ENCODE assay signal across 11 mouse cellular contexts in the genomic region with DNA sequence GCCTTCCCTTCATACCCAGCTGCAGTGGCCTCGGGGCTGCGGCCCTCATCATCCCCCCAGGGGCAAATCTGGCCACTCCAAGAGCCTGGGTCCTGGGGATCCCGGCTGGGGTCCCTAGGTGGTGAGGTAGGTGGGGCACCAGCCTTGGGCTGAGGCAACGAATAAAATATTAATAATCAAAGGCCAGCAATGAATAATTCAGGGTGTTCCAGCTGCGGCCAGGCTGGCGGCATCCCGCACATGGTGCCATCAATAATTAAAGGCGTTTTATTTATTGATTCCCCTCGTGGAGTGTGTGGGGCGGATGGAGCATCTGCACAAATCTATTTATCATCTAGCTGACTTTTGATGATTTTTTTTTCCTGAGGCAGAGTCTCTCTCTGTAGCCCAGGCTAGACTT. TPM values are rescaled to one million over a fixed set of nuclear protein-coding genes. Genes with fewer than 3 reads are reported as not detected.
DNase-seq lines count a peak whose midpoint lies in the region; ATAC-seq lines count a peak whose summit lies in the region.
"Had no signal": no experiment of that assay in that cellular context is flagged by ENCODE, and none has a peak within 500 bp of the region (broad histone marks: within the 10 kb centered on the region; RNA-seq: fewer than 3 reads in every experiment).

No protein-coding gene starts in this region.

- peak overlapping the region; percentile 96 for H3K27ac ChIP-seq in kidney, embryonic 15.5 days
- H3K27ac ChIP-seq in embryonic facial prominence, embryonic 14.5 days (replicated peaks; ENCODE audit: low read depth, low read length) = peak overlapping the region; percentile 82
- peak overlapping the region; percentile 92 for H3K27ac ChIP-seq in hindbrain, embryonic 13.5 days
- H3K27ac ChIP-seq in midbrain, embryonic 15.5 days = peak overlapping the region; percentile 74
- H3K27ac ChIP-seq: liver, embryonic 14.5 days had no signal

- no peak overlapping the region for H3K4me3 ChIP-seq in kidney, embryonic 15.5 days (replicated peaks)
- H3K4me3 ChIP-seq in embryonic facial prominence, embryonic 14.5 days (ENCODE audit: low read depth, low read length) = no peak overlapping the region
- no peak overlapping the region for H3K4me3 ChIP-seq in hindbrain, embryonic 13.5 days
- no peak overlapping the region for H3K4me3 ChIP-seq in midbrain, embryonic 15.5 days

- peaks cover 71% of the 10 kb centered on the region for H3K36me3 ChIP-seq in kidney, embryonic 15.5 days
- peaks cover 85% of the 10 kb centered on the region for H3K36me3 ChIP-seq in embryonic facial prominence, embryonic 14.5 days (ENCODE audit: control insufficient read depth, insufficient read depth, low read length)
- H3K36me3 ChIP-seq in hindbrain, embryonic 13.5 days = peaks cover 64% of the 10 kb centered on the region
- H3K36me3 ChIP-seq in midbrain, embryonic 15.5 days (replicated peaks) = peaks cover 9% of the 10 kb centered on the region; the same call in 1 of the 2 replicates

- no peak for ATAC-seq in kidney, embryonic 15.5 days (replicated peaks; ENCODE audit: low FRiP score)
- no peak for ATAC-seq in embryonic facial prominence, embryonic 14.5 days (ENCODE audit: low read depth)
- no peak for ATAC-seq in hindbrain, embryonic 13.5 days (ENCODE audit: low FRiP score)
- no peak; the same call in 1 of the 2 replicates for ATAC-seq in midbrain, embryonic 15.5 days (replicated peaks)

- H3K27me3 ChIP-seq in kidney, embryonic 15.5 days = no peaks in the 10 kb centered on the region
- no peaks in the 10 kb centered on the region for H3K27me3 ChIP-seq in embryonic facial prominence, embryonic 14.5 days (replicated peaks; ENCODE audit: control insufficient read depth, insufficient read depth, low read length)
- H3K27me3 ChIP-seq in hindbrain, embryonic 13.5 days = peaks cover 39% of the 10 kb centered on the region
- H3K27me3 ChIP-seq in midbrain, embryonic 15.5 days (replicated peaks) = peaks cover 16% of the 10 kb centered on the region

- 68% methylated on average over 10 of the region's 10 CpGs for WGBS in kidney, embryonic 15.5 days
- 67% methylated on average over 10 of the region's 10 CpGs for WGBS in embryonic facial prominence, embryonic 14.5 days
- WGBS in hindbrain, embryonic 13.5 days = 34% methylated on average over 10 of the region's 10 CpGs
- WGBS in midbrain, embryonic 15.5 days = 38% methylated on average over 10 of the region's 10 CpGs

- no peak overlapping the region; the same call in 1 of the 2 replicates for H3K9ac ChIP-seq in kidney, embryonic 15.5 days
- H3K9ac ChIP-seq in embryonic facial prominence, embryonic 14.5 days (ENCODE audit: low read depth, low read length) = peak overlapping the region; percentile 47; the same call in 1 of the 2 replicates
- no peak overlapping the region for H3K9ac ChIP-seq in hindbrain, embryonic 13.5 days
- H3K9ac ChIP-seq in midbrain, embryonic 15.5 days = no peak overlapping the region
- H3K9ac ChIP-seq: liver, embryonic 14.5 days had no signal

- peaks cover 81% of the 10 kb centered on the region for H3K4me1 ChIP-seq in kidney, embryonic 15.5 days
- peaks cover 42% of the 10 kb centered on the region for H3K4me1 ChIP-seq in embryonic facial prominence, embryonic 14.5 days (ENCODE audit: control insufficient read depth, insufficient read depth, low read length)
- peaks cover 79% of the 10 kb centered on the region for H3K4me1 ChIP-seq in hindbrain, embryonic 13.5 days (replicated peaks)
- H3K4me1 ChIP-seq in midbrain, embryonic 15.5 days = peaks cover 48% of the 10 kb centered on the region

- H3K9me3 ChIP-seq in kidney, embryonic 15.5 days (replicated peaks) = no peaks in the 10 kb centered on the region
- H3K9me3 ChIP-seq in embryonic facial prominence, embryonic 14.5 days (ENCODE audit: control insufficient read depth, low read length) = no peaks in the 10 kb centered on the region
- H3K9me3 ChIP-seq in hindbrain, embryonic 13.5 days = no peaks in the 10 kb centered on the region
- no peaks in the 10 kb centered on the region for H3K9me3 ChIP-seq in midbrain, embryonic 15.5 days

- H3K4me2 ChIP-seq in kidney, embryonic 15.5 days = no peak overlapping the region
- H3K4me2 ChIP-seq in embryonic facial prominence, embryonic 14.5 days (ENCODE audit: low read depth, low read length) = no peak overlapping the region
- H3K4me2 ChIP-seq in hindbrain, embryonic 13.5 days = no peak overlapping the region
- H3K4me2 ChIP-seq in midbrain, embryonic 15.5 days = no peak overlapping the region

- no peak for DNase-seq in kidney, postnatal 25 days
- DNase-seq in embryonic facial prominence, embryonic 14.5 days (ENCODE audit: low spot score) = no peak
- DNase-seq in thymus, postnatal 25 days = no peak
- no peak for DNase-seq in right cerebral cortex, postnatal 36 days (ENCODE audit: low spot score in 2 of 2)
- DNase-seq in urinary bladder, postnatal 36 days (ENCODE audit: low spot score in 2 of 2) = no peak
- DNase-seq: gastrocnemius, postnatal 10 days; spleen, adult 18-20 months had no signal

RNA-seq across cellular contexts. Expression of a gene that starts 10.7 kb away (rescaled TPM):
- polyA plus RNA-seq in kidney, embryonic 15.5 days (2015; fragmentation: Nextera tagmentation; extraction: Ambion mirVana) = 26.0 and 29.4 TPM in 2 replicates
- polyA plus RNA-seq in embryonic facial prominence, embryonic 14.5 days (2014; fragmentation: Nextera tagmentation; extraction: Ambion mirVana) = 3.9 and 4.1 TPM in 2 replicates
- polyA plus RNA-seq in hindbrain, embryonic 13.5 days (2015; fragmentation: Nextera tagmentation; extraction: Ambion mirVana) = 1.8 TPM in 2 replicates
- 1.4 and 1.6 TPM in 2 replicates for polyA plus RNA-seq in midbrain, embryonic 15.5 days (2015; fragmentation: Nextera tagmentation; extraction: Ambion mirVana)

RNA-seq across cellular contexts. Expression of a gene that starts 14.7 kb away (rescaled TPM):
- polyA plus RNA-seq in kidney, embryonic 15.5 days (2015; fragmentation: Nextera tagmentation; extraction: Ambion mirVana) = 1.6 and 2.1 TPM in 2 replicates
- polyA plus RNA-seq in embryonic facial prominence, embryonic 14.5 days (2014; fragmentation: Nextera tagmentation; extraction: Ambion mirVana) = 0.77 and 0.88 TPM in 2 replicates
- 2.0 and 2.3 TPM in 2 replicates for polyA plus RNA-seq in hindbrain, embryonic 13.5 days (2015; fragmentation: Nextera tagmentation; extraction: Ambion mirVana)
- 2.7 and 3.3 TPM in 2 replicates for polyA plus RNA-seq in midbrain, embryonic 15.5 days (2015; fragmentation: Nextera tagmentation; extraction: Ambion mirVana)

RNA-seq across cellular contexts. Expression of a gene that starts 19.2 kb away (rescaled TPM):
- polyA plus RNA-seq in kidney, embryonic 15.5 days (2015; fragmentation: Nextera tagmentation; extraction: Ambion mirVana) = 2.5 and 4.1 TPM in 2 replicates
- 2.4 and 2.6 TPM in 2 replicates for polyA plus RNA-seq in embryonic facial prominence, embryonic 14.5 days (2014; fragmentation: Nextera tagmentation; extraction: Ambion mirVana)
- 6.5 and 8.1 TPM in 2 replicates for polyA plus RNA-seq in hindbrain, embryonic 13.5 days (2015; fragmentation: Nextera tagmentation; extraction: Ambion mirVana)
- polyA plus RNA-seq in midbrain, embryonic 15.5 days (2015; fragmentation: Nextera tagmentation; extraction: Ambion mirVana) = 8.4 and 9.3 TPM in 2 replicates

RNA-seq across cellular contexts. Expression of a gene that starts 19.3 kb away (rescaled TPM):
- polyA plus RNA-seq in kidney, embryonic 15.5 days (2015; fragmentation: Nextera tagmentation; extraction: Ambion mirVana) = 79.7 and 82.2 TPM in 2 replicates
- 61.4 and 67.1 TPM in 2 replicates for polyA plus RNA-seq in embryonic facial prominence, embryonic 14.5 days (2014; fragmentation: Nextera tagmentation; extraction: Ambion mirVana)
- 72.1 and 74.8 TPM in 2 replicates for polyA plus RNA-seq in hindbrain, embryonic 13.5 days (2015; fragmentation: Nextera tagmentation; extraction: Ambion mirVana)
- 90.4 and 92.6 TPM in 2 replicates for polyA plus RNA-seq in midbrain, embryonic 15.5 days (2015; fragmentation: Nextera tagmentation; extraction: Ambion mirVana)

RNA-seq across cellular contexts. Expression of a gene that starts 25.2 kb away (rescaled TPM):
- 105 and 114 TPM in 2 replicates for polyA plus RNA-seq in kidney, embryonic 15.5 days (2015; fragmentation: Nextera tagmentation; extraction: Ambion mirVana)
- polyA plus RNA-seq in embryonic facial prominence, embryonic 14.5 days (2014; fragmentation: Nextera tagmentation; extraction: Ambion mirVana) = 69.5 and 90.1 TPM in 2 replicates
- 121 and 126 TPM in 2 replicates for polyA plus RNA-seq in hindbrain, embryonic 13.5 days (2015; fragmentation: Nextera tagmentation; extraction: Ambion mirVana)
- 153 and 159 TPM in 2 replicates for polyA plus RNA-seq in midbrain, embryonic 15.5 days (2015; fragmentation: Nextera tagmentation; extraction: Ambion mirVana)
